Mouse (Mus musculus): ENCODE measurements around the gene Fn3k.

DNA sequence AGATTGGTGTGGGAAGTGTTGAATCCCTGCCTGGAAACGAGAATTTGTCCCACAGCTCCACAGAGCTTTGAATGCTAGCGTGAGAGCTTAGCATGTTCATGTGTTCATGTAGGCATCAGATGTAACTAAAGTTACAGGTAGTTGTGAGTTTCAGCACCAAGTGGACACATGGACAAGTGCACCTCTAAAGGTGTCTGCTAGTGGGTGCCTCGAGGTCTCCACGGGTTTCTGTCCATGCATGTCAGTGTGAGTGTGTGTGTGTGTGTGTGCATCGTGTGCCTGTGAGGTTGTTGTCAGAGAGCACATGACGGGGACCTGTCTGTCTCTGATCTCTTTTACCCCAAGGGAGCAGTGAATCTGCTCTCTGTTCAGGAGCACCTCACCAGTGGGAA is 46.2 kb upstream of the Fn3k start:
- TF ChIP-seq POLR2AphosphoS5 (IDR thresholded peaks at IDR 0.05; ENCODE audit: insufficient replicate concordance, low read depth, low read length): no peak
- TF ChIP-seq GATA1 (IDR thresholded peaks at IDR 0.05; ENCODE audit: borderline replicate concordance, low read length): no peak

All from G1E (cell line).